ENCODE assay signal across 14 mouse cellular contexts in genomic region chr5:99495354-99496156, GRCm38 (mm10).
DNase-seq lines count a peak whose midpoint lies in the region; ATAC-seq and TF ChIP-seq lines count a peak whose summit lies in the region.
"Had no signal": no experiment of that assay in that cellular context is flagged by ENCODE, and none has a peak within 500 bp of the region (broad histone marks: within the 10 kb centered on the region; RNA-seq: fewer than 3 reads in every experiment).

No protein-coding gene starts in this region.

- 28% methylated on average over 10 of the region's 10 CpGs for WGBS in kidney, postnatal 0 days
- WGBS in forebrain, embryonic 12.5 days = 79% methylated on average over 10 of the region's 10 CpGs
- 65% methylated on average over 10 of the region's 10 CpGs for WGBS in limb, embryonic 10.5 days
- 62% methylated on average over 10 of the region's 10 CpGs for WGBS in intestine, embryonic 16.5 days
- 75% methylated on average over 10 of the region's 10 CpGs for WGBS in lung, adult 2 months

- DNase-seq in kidney, postnatal 0 days (ENCODE audit: low spot score) = peak; percentile 47
- DNase-seq in kidney, adult 11 months = no peak
- peak; percentile 69 for DNase-seq in CD4-positive, CD25-positive, alpha-beta regulatory T cell, adult 2 months (ENCODE audit: low read depth, low spot score)
- DNase-seq in limb, embryonic 10.5 days (ENCODE audit: low spot score) = no peak
- no peak for DNase-seq in Muller cell, postnatal 12 days (ENCODE audit: inconsistent ontology term)
- no peak for DNase-seq in lung, adult 2 months
- DNase-seq: adrenal gland, postnatal 36 days; cerebellum, adult 11-12 months; kidney, adult 18-20 months; layer of hippocampus, postnatal 36 days had no signal

- H3K27me3 ChIP-seq in kidney, postnatal 0 days (ENCODE audit: insufficient read depth, low read length) = no peaks in the 10 kb centered on the region
- peaks cover 18% of the 10 kb centered on the region; the same call in 1 of the 2 replicates for H3K27me3 ChIP-seq in forebrain, embryonic 12.5 days
- no peaks in the 10 kb centered on the region for H3K27me3 ChIP-seq in limb, embryonic 10.5 days (ENCODE audit: low read depth, poor library complexity, severe bottlenecking)
- H3K27me3 ChIP-seq in intestine, embryonic 16.5 days (replicated peaks; ENCODE audit: control insufficient read depth, insufficient read depth, low read length) = no peaks in the 10 kb centered on the region
- H3K27me3 ChIP-seq: heart, embryonic 13.5 days had no signal

- no peak overlapping the region for H3K4me3 ChIP-seq in kidney, postnatal 0 days (replicated peaks; ENCODE audit: low read depth, low read length)
- H3K4me3 ChIP-seq in forebrain, embryonic 12.5 days (replicated peaks) = no peak overlapping the region
- H3K4me3 ChIP-seq in limb, embryonic 10.5 days = no peak overlapping the region
- H3K4me3 ChIP-seq in intestine, embryonic 16.5 days (ENCODE audit: low read length) = no peak overlapping the region
- H3K4me3 ChIP-seq in lung, adult 2 months (replicated peaks; ENCODE audit: extremely low read depth, low read depth, low read length) = no peak overlapping the region
- H3K4me3 ChIP-seq: heart, embryonic 13.5 days had no signal

- peak; percentile 47; the same call in 1 of the 2 replicates for ATAC-seq in kidney, postnatal 0 days (replicated peaks; ENCODE audit: low FRiP score, low read depth)
- 0 out of 2 replicates have a peak, but pooled peaks have one; percentile 20 for ATAC-seq in forebrain, embryonic 12.5 days (ENCODE audit: low FRiP score)
- ATAC-seq in intestine, embryonic 16.5 days = no peak

- H3K9ac ChIP-seq in kidney, postnatal 0 days (ENCODE audit: low read depth, low read length) = no peak overlapping the region
- H3K9ac ChIP-seq in forebrain, embryonic 12.5 days = no peak overlapping the region
- no peak overlapping the region for H3K9ac ChIP-seq in intestine, embryonic 16.5 days (ENCODE audit: low read depth, low read length)
- H3K9ac ChIP-seq: heart, embryonic 13.5 days had no signal

- H3K4me1 ChIP-seq in kidney, postnatal 0 days (replicated peaks; ENCODE audit: insufficient read depth, low read length) = 0 out of 2 replicates have a peak, but pooled peaks cover 11% of the 10 kb centered on the region
- peaks cover 29% of the 10 kb centered on the region for H3K4me1 ChIP-seq in forebrain, embryonic 12.5 days
- peaks cover 34% of the 10 kb centered on the region for H3K4me1 ChIP-seq in limb, embryonic 10.5 days
- peaks cover 3% of the 10 kb centered on the region; the same call in 1 of the 2 replicates for H3K4me1 ChIP-seq in intestine, embryonic 16.5 days (ENCODE audit: control insufficient read depth, insufficient read depth, low read length)
- H3K4me1 ChIP-seq in lung, adult 2 months (ENCODE audit: control insufficient read depth, insufficient read depth, low read length) = peaks cover 3% of the 10 kb centered on the region

- H3K36me3 ChIP-seq in kidney, postnatal 0 days (ENCODE audit: insufficient read depth, low read length) = no peaks in the 10 kb centered on the region
- no peaks in the 10 kb centered on the region for H3K36me3 ChIP-seq in forebrain, embryonic 12.5 days (replicated peaks)
- no peaks in the 10 kb centered on the region for H3K36me3 ChIP-seq in limb, embryonic 10.5 days
- H3K36me3 ChIP-seq in intestine, embryonic 16.5 days (ENCODE audit: control insufficient read depth, insufficient read depth, low read length) = no peaks in the 10 kb centered on the region
- H3K36me3 ChIP-seq: heart, embryonic 13.5 days had no signal

- peak overlapping the region; percentile 10; the same call in 1 of the 2 replicates for H3K4me2 ChIP-seq in kidney, postnatal 0 days (ENCODE audit: low read length)
- no peak overlapping the region for H3K4me2 ChIP-seq in forebrain, embryonic 12.5 days
- H3K4me2 ChIP-seq in intestine, embryonic 16.5 days (ENCODE audit: low read depth, low read length) = no peak overlapping the region
- H3K4me2 ChIP-seq: heart, embryonic 13.5 days had no signal

- H3K27ac ChIP-seq in kidney, postnatal 0 days = peak overlapping the region; percentile 56; the same call in 1 of the 2 replicates
- H3K27ac ChIP-seq in forebrain, embryonic 12.5 days = 0 out of 2 replicates have a peak overlapping the region, but pooled peaks have one; percentile 36
- H3K27ac ChIP-seq in limb, embryonic 10.5 days = peak overlapping the region; percentile 70
- H3K27ac ChIP-seq in intestine, embryonic 16.5 days (ENCODE audit: low read length) = no peak overlapping the region
- H3K27ac ChIP-seq: heart, embryonic 13.5 days; macrophage had no signal

- H3K9me3 ChIP-seq in kidney, postnatal 0 days (replicated peaks; ENCODE audit: low read length) = no peaks in the 10 kb centered on the region
- H3K9me3 ChIP-seq in forebrain, embryonic 12.5 days = no peaks in the 10 kb centered on the region
- no peaks in the 10 kb centered on the region for H3K9me3 ChIP-seq in limb, embryonic 10.5 days (replicated peaks)
- H3K9me3 ChIP-seq in intestine, embryonic 16.5 days (ENCODE audit: control insufficient read depth, low read length) = no peaks in the 10 kb centered on the region
- H3K9me3 ChIP-seq: heart, embryonic 13.5 days had no signal

- TF ChIP-seq CTCF in kidney, postnatal 0 days (IDR thresholded peaks at IDR 0.05; ENCODE audit: low read depth) = no peak
- TF ChIP-seq CTCF in lung, adult 2 months (IDR thresholded peaks at IDR 0.05; ENCODE audit: insufficient read depth, low read length) = no peak

- no peak for TF ChIP-seq POLR2A in lung, adult 2 months (IDR thresholded peaks at IDR 0.05; ENCODE audit: borderline replicate concordance, extremely low read depth, low read depth, low read length)

Comparison
In these comparisons a context has a peak if more than half of its experiments do, and no peak if none do; other contexts are left out.
1. DNase-seq: peak in kidney, postnatal 0 days (single experiment) and CD4-positive, CD25-positive, alpha-beta regulatory T cell, adult 2 months (single experiment); none in kidney, adult 11 months (single experiment), limb, embryonic 10.5 days (single experiment), Muller cell, postnatal 12 days (single experiment) and lung, adult 2 months (single experiment).